Mouse (Mus musculus): ENCODE measurements around the gene Kcnn1. TPM values are rescaled to one million over a fixed set of nuclear protein-coding genes. Genes with fewer than 3 reads are reported as not detected.
A peak's percentile ranks its signal among the peaks of the same experiment; 100 is the strongest.

The Kcnn1 gene
- polyA plus RNA-seq, 1 experiment from 2014 or later, result 4.2 TPM

- H3K4me3 ChIP-seq (replicated peaks; ENCODE audit: low read depth, low read length), result no peak overlapping the region
- DNase-seq (ENCODE audit: low spot score) (no peak), ATAC-seq (replicated peaks; ENCODE audit: low FRiP score, low read depth) (no peak)
- no peaks in the 10 kb centered on the region for H3K4me1 ChIP-seq (replicated peaks; ENCODE audit: insufficient read depth, low read length)
- H3K9me3 ChIP-seq (replicated peaks; ENCODE audit: low read length), result no peaks in the 10 kb centered on the region
- no peaks in the 10 kb centered on the region for H3K36me3 ChIP-seq (ENCODE audit: insufficient read depth, low read length)
- H3K27me3 ChIP-seq (ENCODE audit: insufficient read depth, low read length), result no peaks in the 10 kb centered on the region
- H3K4me2 ChIP-seq (ENCODE audit: low read length), result no peak overlapping the region
- TF ChIP-seq CTCF (IDR thresholded peaks at IDR 0.05; ENCODE audit: low read depth), result no peak
- WGBS, result 43% methylated on average over 5 of the region's 5 CpGs
- no peak overlapping the region for H3K9ac ChIP-seq (ENCODE audit: low read depth, low read length)
- H3K27ac ChIP-seq, result no peak overlapping the region
These were observed 17.9 kb downstream of the Kcnn1 start for GRCm38 (mm10) chr8:70845108-70845507.

GRCm38 (mm10) chr8:70844523-70844922 lies 18.5 kb downstream of the Kcnn1 start:
- ATAC-seq (replicated peaks; ENCODE audit: low FRiP score, low read depth) (no peak), DNase-seq (ENCODE audit: low spot score) (peak; percentile 89)
- Histone ChIP-seq H3K27me3 (ENCODE audit: insufficient read depth, low read length) (no peaks in the 10 kb centered on the region), H3K4me2 (ENCODE audit: low read length) (no peak overlapping the region), H3K27ac (no peak overlapping the region), H3K36me3 (ENCODE audit: insufficient read depth, low read length) (no peaks in the 10 kb centered on the region), H3K4me1 (replicated peaks; ENCODE audit: insufficient read depth, low read length) (no peaks in the 10 kb centered on the region), H3K9ac (ENCODE audit: low read depth, low read length) (no peak overlapping the region), H3K9me3 (replicated peaks; ENCODE audit: low read length) (no peaks in the 10 kb centered on the region), H3K4me3 (replicated peaks; ENCODE audit: low read depth, low read length) (no peak overlapping the region)
- TF ChIP-seq CTCF (IDR thresholded peaks at IDR 0.05; ENCODE audit: low read depth), result peak; percentile 99
- 2% methylated on average over 6 of the region's 6 CpGs for WGBS

GRCm38 (mm10) chr8:70843941-70844340 lies 19.1 kb downstream of the Kcnn1 start:
- WGBS, result 83% methylated on average over 8 of the region's 8 CpGs
- Histone ChIP-seq H3K27ac (no peak overlapping the region), H3K9ac (ENCODE audit: low read depth, low read length) (no peak overlapping the region), H3K36me3 (ENCODE audit: insufficient read depth, low read length) (no peaks in the 10 kb centered on the region), H3K4me3 (replicated peaks; ENCODE audit: low read depth, low read length) (no peak overlapping the region), H3K9me3 (replicated peaks; ENCODE audit: low read length) (no peaks in the 10 kb centered on the region), H3K4me2 (ENCODE audit: low read length) (no peak overlapping the region), H3K4me1 (replicated peaks; ENCODE audit: insufficient read depth, low read length) (no peaks in the 10 kb centered on the region), H3K27me3 (ENCODE audit: insufficient read depth, low read length) (no peaks in the 10 kb centered on the region)
- no peak for TF ChIP-seq CTCF (IDR thresholded peaks at IDR 0.05; ENCODE audit: low read depth)
- ATAC-seq (replicated peaks; ENCODE audit: low FRiP score, low read depth) (no peak), DNase-seq (ENCODE audit: low spot score) (no peak)

- Histone ChIP-seq H3K4me1 (replicated peaks; ENCODE audit: insufficient read depth, low read length) (peaks cover 5% of the 10 kb centered on the region; the same call in 1 of the 2 replicates), H3K27ac (no peak overlapping the region), H3K27me3 (ENCODE audit: insufficient read depth, low read length) (no peaks in the 10 kb centered on the region), H3K9ac (ENCODE audit: low read depth, low read length) (no peak overlapping the region), H3K4me3 (replicated peaks; ENCODE audit: low read depth, low read length) (no peak overlapping the region), H3K36me3 (ENCODE audit: insufficient read depth, low read length) (no peaks in the 10 kb centered on the region), H3K4me2 (ENCODE audit: low read length) (no peak overlapping the region), H3K9me3 (replicated peaks; ENCODE audit: low read length) (no peaks in the 10 kb centered on the region)
- no peak for TF ChIP-seq CTCF (IDR thresholded peaks at IDR 0.05; ENCODE audit: low read depth)
- ATAC-seq (replicated peaks; ENCODE audit: low FRiP score, low read depth) (no peak), DNase-seq (ENCODE audit: low spot score) (no peak)
- WGBS, result 82% methylated on average over 5 of the region's 5 CpGs
These were observed 19.8 kb downstream of the Kcnn1 start for GRCm38 (mm10) chr8:70843214-70843773.

- WGBS, result 67% methylated on average over 25 of the region's 25 CpGs
- ATAC-seq (replicated peaks; ENCODE audit: low FRiP score, low read depth), result no peak
- Histone ChIP-seq H3K4me2 (ENCODE audit: low read length) (no peak overlapping the region), H3K4me3 (replicated peaks; ENCODE audit: low read depth, low read length) (no peak overlapping the region), H3K36me3 (ENCODE audit: insufficient read depth, low read length) (no peaks in the 10 kb centered on the region), H3K9me3 (replicated peaks; ENCODE audit: low read length) (no peaks in the 10 kb centered on the region), H3K9ac (ENCODE audit: low read depth, low read length) (no peak overlapping the region), H3K27ac (no peak overlapping the region), H3K4me1 (replicated peaks; ENCODE audit: insufficient read depth, low read length) (peaks cover 5% of the 10 kb centered on the region; the same call in 1 of the 2 replicates), H3K27me3 (ENCODE audit: insufficient read depth, low read length) (no peaks in the 10 kb centered on the region)
- no peak for DNase-seq (ENCODE audit: low spot score)
- TF ChIP-seq CTCF (IDR thresholded peaks at IDR 0.05; ENCODE audit: low read depth), result no peak
These were observed 20.6 kb downstream of the Kcnn1 start for GRCm38 (mm10) chr8:70842484-70842883.

GRCm38 (mm10) chr8:70841147-70842072 lies 21.6 kb downstream of the Kcnn1 start:
- H3K9me3 ChIP-seq (replicated peaks; ENCODE audit: low read length), result no peaks in the 10 kb centered on the region
- no peak overlapping the region for H3K4me3 ChIP-seq (replicated peaks; ENCODE audit: low read depth, low read length)
- peaks cover 5% of the 10 kb centered on the region; the same call in 1 of the 2 replicates for H3K4me1 ChIP-seq (replicated peaks; ENCODE audit: insufficient read depth, low read length)
- TF ChIP-seq CTCF (IDR thresholded peaks at IDR 0.05; ENCODE audit: low read depth), result peak; percentile 96
- H3K36me3 ChIP-seq (ENCODE audit: insufficient read depth, low read length), result no peaks in the 10 kb centered on the region
- peak overlapping the region; percentile 77 for H3K27ac ChIP-seq
- WGBS, result 34% methylated on average over 22 of the region's 22 CpGs
- DNase-seq (ENCODE audit: low spot score) (peak; percentile 89), ATAC-seq (replicated peaks; ENCODE audit: low FRiP score, low read depth) (no peak)
- no peaks in the 10 kb centered on the region for H3K27me3 ChIP-seq (ENCODE audit: insufficient read depth, low read length)
- H3K4me2 ChIP-seq (ENCODE audit: low read length), result peak overlapping the region; percentile 27; the same call in 1 of the 2 replicates
- no peak overlapping the region for H3K9ac ChIP-seq (ENCODE audit: low read depth, low read length)
